Mouse (Mus musculus) lung, adult 2 months (tissue): ENCODE measurements around the gene Degs2.

Source experiments
- CTCF ChIP-seq: fragments of 200-500 bp; IDR thresholded peaks from 2 replicates; pipeline ENCODE4 v1.5.1; 2011; ENCODE audit warnings: mild to moderate bottlenecking, low read length, control low read depth; ENCODE audit not compliant: insufficient read depth
- POLR2A ChIP-seq: fragments of 200-500 bp; IDR thresholded peaks from 2 replicates; pipeline ENCODE4 v1.6.1; 2011; ENCODE audit warnings: low read depth, mild to moderate bottlenecking, control low read depth, low read length, borderline replicate concordance; ENCODE audit errors: extremely low read depth

GRCm38 (mm10) chr12:108674916-108675315 is 27.2 kb downstream of the Degs2 start:
- TF ChIP-seq CTCF (no peak), POLR2A (no peak)
